Comparison of ENCODE assay signal across 22 mouse cellular contexts in genomic region chr5:126599561-126599960, GRCm38 (mm10).
"Had no signal": no experiment of that assay in that cellular context is flagged by ENCODE, and none has a peak within 500 bp of the region (broad histone marks: within the 10 kb centered on the region; RNA-seq: fewer than 3 reads in every experiment).

No protein-coding gene starts in this region.

- ATAC-seq: liver, postnatal 0 days; lung, postnatal 0 days; midbrain, embryonic 13.5 days had no signal

- H3K27ac ChIP-seq: kidney, embryonic 15.5 days; limb, embryonic 12.5 days; limb, embryonic 15.5 days; liver, embryonic 14.5 days; macrophage; midbrain, embryonic 13.5 days; neural tube, embryonic 13.5 days; stomach, postnatal 0 days had no signal

- H3K36me3 ChIP-seq: kidney, embryonic 15.5 days; limb, embryonic 12.5 days; limb, embryonic 15.5 days; midbrain, embryonic 13.5 days; neural tube, embryonic 13.5 days had no signal

- H3K9me3 ChIP-seq: kidney, embryonic 15.5 days; limb, embryonic 15.5 days; midbrain, embryonic 13.5 days; neural tube, embryonic 13.5 days had no signal

- DNase-seq: kidney, adult 8-10 months; kidney, postnatal 10 days; kidney, postnatal 36 days; left cerebral cortex, postnatal 4 days; liver, postnatal 0 days; lung, embryonic 14.5 days; right cerebral cortex, adult 18-20 months; right cerebral cortex, postnatal 14 days; right cerebral cortex, postnatal 4 days; thymus, adult 2 months; thymus, postnatal 25 days had no signal

- H3K27me3 ChIP-seq: kidney, embryonic 15.5 days; limb, embryonic 12.5 days; limb, embryonic 15.5 days; midbrain, embryonic 13.5 days; neural tube, embryonic 13.5 days had no signal

- H3K9ac ChIP-seq: kidney, embryonic 15.5 days; limb, embryonic 12.5 days; limb, embryonic 15.5 days; liver, embryonic 14.5 days; liver, postnatal 0 days; lung, embryonic 14.5 days; midbrain, embryonic 13.5 days; neural tube, embryonic 13.5 days had no signal

- H3K4me1 ChIP-seq: kidney, embryonic 15.5 days; limb, embryonic 12.5 days; limb, embryonic 15.5 days; midbrain, embryonic 13.5 days; neural tube, embryonic 13.5 days had no signal

- H3K4me2 ChIP-seq: kidney, embryonic 15.5 days; limb, embryonic 12.5 days; limb, embryonic 15.5 days; liver, embryonic 11.5 days; lung, embryonic 14.5 days; midbrain, embryonic 13.5 days; neural tube, embryonic 13.5 days had no signal

- H3K4me3 ChIP-seq: kidney, embryonic 15.5 days; limb, embryonic 12.5 days; limb, embryonic 15.5 days; midbrain, embryonic 13.5 days; myocyte; neural tube, embryonic 13.5 days had no signal
